Mouse (Mus musculus): ENCODE data around the gene Nemf.
"Not testable (repeated sequence)": the region's sequence is repeated elsewhere in the genome, so short reads cannot be mapped to it uniquely, and the experiment has no call there.

The Nemf gene

GRCm38 (mm10) chr12:69356546-69357299 is at the start of gene Nemf:
TSS of gene Nemf (minus strand) at chr12:69357165.
- peak; percentile 87 to 88 for DNase-seq

GRCm38 (mm10) chr12:69402594-69403167 is 45.7 kb upstream of the Nemf start:
- no peak for DNase-seq

GRCm38 (mm10) chr12:69402100-69402499 is 45.1 kb upstream of the Nemf start:
- no peak for DNase-seq

- DNase-seq = no peak
Measured at GRCm38 (mm10) chr12:69400871-69401286, 43.9 kb upstream of the Nemf start.

- DNase-seq = no peak
Measured at GRCm38 (mm10) chr12:69400367-69400766, 43.4 kb upstream of the Nemf start.

- DNase-seq = no peak
Measured at GRCm38 (mm10) chr12:69394456-69394855, 37.5 kb upstream of the Nemf start.

- no peak for DNase-seq
Measured at GRCm38 (mm10) chr12:69393076-69393475, 36.1 kb upstream of the Nemf start.

GRCm38 (mm10) chr12:69390000-69390698 is 33.2 kb upstream of the Nemf start:
- no peak for DNase-seq

GRCm38 (mm10) chr12:69389273-69389938 is 32.4 kb upstream of the Nemf start:
- no peak for DNase-seq

GRCm38 (mm10) chr12:69388321-69388869 is 31.4 kb upstream of the Nemf start:
- DNase-seq = no peak

GRCm38 (mm10) chr12:69386281-69386732 is 29.3 kb upstream of the Nemf start:
- not testable (repeated sequence) for DNase-seq

GRCm38 (mm10) chr12:69385542-69386280 is 28.7 kb upstream of the Nemf start:
- DNase-seq = no peak

- no peak for DNase-seq
Measured at GRCm38 (mm10) chr12:69384606-69385005, 27.6 kb upstream of the Nemf start.

GRCm38 (mm10) chr12:69382880-69383279 is 25.9 kb upstream of the Nemf start:
- DNase-seq = no peak

GRCm38 (mm10) chr12:69378558-69379454 is 21.8 kb upstream of the Nemf start:
- DNase-seq = no peak

- DNase-seq = not testable (repeated sequence)
Measured at GRCm38 (mm10) chr12:69377636-69378035, 20.7 kb upstream of the Nemf start.

GRCm38 (mm10) chr12:69377188-69377587 is 20.2 kb upstream of the Nemf start:
- no peak for DNase-seq

- no peak for DNase-seq
Measured at GRCm38 (mm10) chr12:69376132-69376531, 19.2 kb upstream of the Nemf start.

- DNase-seq = peak in 1 of 2 experiments; percentile 16
Measured at GRCm38 (mm10) chr12:69373850-69374766, 17.1 kb upstream of the Nemf start.
